Mouse (Mus musculus) layer of hippocampus, postnatal 25 days (tissue): ENCODE data around the gene Bend5. TPM values are rescaled to one million over a fixed set of nuclear protein-coding genes. Genes with fewer than 3 reads are reported as not detected.

ENCODE experiments used
- DNase-seq, 2 experiments: peaks; one replicate each; pipeline ENCODE4 v3.0.0; 2022; ENCODE audit warnings: mixed read lengths in 2 of 2, low spot score in 1 of 2; ENCODE audit errors: extremely low spot score in 1 of 2
- total RNA-seq, 2 experiments: library from RNA; stranded (reverse); gene quantifications; 2 replicates each; pipeline ENCODE4 v1.2.3; 2021

The Bend5 gene
- total RNA-seq, 2 experiments from 2014 or later, result 11.0 to 11.8 TPM

DNA sequence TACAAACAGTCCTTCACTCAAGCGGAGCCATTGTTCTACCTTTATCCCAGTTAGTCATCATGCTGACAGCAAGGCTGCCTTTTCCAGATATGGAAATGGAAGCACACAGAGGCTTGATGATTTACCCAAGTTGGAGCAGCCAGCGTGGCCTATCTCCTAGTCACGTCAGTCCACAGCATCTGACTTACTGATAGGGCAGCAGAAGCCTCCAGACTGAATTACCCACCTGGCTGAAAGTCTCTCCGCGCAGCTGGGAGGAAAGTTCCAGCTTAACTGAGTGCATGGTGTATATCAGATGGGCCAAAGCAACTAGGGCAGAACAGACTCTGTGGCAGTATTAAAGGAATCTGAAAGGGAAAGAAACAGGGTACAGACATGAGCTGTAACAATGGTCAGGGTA is 68.7 kb downstream of the Bend5 start:
- DNase-seq, result no peak

DNA sequence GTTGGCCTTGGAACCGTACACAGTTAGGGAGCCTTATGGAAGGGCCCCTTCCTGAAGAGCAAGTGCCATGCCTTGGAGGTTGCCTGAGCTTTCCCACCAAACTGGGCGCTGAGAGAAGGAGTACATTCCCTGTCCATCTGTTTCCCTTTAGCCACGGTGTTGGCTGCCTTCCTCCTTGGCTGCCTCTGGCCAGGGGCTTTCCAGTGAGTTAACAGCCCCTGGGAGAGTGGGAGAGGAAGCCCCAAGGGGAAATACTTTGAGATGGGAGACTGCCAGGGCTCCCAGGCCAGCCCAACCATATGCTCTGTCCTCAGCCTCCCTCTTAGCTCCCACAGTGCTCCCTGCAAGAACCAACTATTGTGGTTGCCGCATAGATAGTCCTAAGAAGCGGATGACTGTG is 70.4 kb downstream of the Bend5 start:
- no peak for DNase-seq

DNA sequence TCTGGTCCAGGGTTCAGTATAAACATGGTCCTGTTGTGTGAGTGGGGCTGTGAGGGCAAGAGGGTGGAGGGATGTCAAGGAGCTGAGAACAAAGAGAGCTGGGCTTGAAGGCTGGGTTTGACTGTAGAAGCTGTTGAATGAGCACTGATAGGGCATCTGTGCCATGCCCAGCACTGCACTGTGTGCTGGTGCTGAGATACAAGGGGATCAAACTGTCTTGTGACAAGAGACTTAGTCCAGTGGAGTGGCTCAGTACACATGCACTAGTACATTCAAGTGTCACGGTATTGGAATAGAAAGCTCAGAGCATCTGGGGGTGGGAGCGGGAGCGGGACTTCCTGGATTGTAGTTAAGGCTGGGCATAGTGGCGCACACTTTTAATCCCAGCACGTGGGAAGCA is 71.4 kb downstream of the Bend5 start:
- no peak for DNase-seq

DNA sequence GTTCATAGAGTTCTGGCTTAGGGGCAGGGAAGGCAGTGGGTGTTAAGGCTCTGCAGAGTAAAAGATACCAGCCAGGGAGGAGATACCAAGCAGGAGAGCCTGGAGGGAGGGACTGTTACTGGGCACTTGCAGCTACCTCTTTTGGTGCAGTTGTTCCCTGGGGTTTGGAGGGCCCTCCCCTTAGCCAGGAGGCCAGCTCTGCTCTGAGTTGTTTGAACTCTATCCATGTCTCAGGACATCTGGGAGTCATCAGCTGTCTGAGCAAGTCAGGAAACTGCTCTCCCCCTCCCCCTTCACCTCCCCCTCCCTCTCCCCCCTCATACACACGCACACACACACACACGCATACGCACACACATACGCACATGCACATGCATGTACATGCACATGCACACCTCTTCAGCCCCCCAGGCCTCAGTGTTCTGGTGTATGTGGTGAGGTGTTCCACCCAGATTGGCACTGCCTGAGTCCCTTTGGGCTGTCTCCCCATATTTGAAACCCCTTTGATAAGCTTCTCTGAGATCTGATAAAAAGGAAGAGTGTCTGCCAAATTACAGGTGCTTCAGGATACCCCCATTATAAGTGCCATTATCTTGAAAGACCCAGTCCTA is 72.5 kb downstream of the Bend5 start:
- DNase-seq, result no peak

DNA sequence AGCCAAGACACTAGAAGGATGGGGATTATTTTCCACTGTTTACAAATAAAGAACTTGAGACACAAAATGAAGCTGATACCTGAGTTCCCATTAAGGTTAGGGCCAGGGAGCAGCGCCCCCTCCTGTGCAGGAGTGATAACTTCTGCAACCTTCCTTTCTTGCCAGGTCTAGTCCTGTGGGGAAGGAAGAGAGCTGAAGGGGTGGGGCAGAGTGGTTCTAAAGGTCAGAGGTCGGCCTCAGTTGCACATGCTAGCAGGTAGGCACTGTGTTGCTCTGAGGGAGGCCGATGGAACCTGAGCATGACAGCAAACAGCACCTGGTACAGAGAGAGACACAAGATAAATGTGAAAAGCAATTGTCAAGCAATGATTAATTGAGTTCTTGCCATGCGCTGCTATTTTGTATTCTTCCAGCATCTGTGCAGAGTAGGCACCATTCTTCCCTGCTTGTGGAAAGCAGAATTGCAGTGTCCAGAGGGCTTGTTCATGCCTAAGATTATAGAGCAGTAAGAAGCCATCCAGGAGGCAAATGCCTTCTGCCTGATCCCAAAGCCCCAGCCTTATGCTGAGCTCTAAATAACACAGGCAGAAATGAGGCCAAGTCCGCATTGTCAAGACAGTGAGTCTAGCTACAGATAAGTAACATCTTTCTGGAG is 79.1 kb downstream of the Bend5 start:
- DNase-seq, result peak in 1 of 2 experiments; percentile 20

DNA sequence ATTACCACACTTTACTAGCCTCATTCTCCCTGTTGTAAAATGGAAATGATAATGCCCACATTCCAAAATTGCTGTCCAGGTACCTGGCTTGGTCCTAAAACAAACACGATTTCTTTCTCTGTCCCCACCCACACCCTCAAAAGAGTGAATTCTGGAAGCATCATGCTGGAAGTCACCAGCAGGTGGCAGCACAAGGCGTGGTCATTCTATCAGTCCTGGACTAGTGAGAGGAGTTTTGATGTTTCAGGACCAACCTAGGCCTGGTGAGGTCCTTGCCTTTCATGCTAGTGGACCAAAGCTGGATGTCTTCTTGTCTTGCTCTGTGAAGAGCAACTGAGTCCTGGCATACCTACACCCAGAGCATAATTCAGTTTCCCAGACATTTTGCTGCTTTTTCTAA is 81.1 kb downstream of the Bend5 start:
- DNase-seq, result peak; percentile 66 to 87

DNA sequence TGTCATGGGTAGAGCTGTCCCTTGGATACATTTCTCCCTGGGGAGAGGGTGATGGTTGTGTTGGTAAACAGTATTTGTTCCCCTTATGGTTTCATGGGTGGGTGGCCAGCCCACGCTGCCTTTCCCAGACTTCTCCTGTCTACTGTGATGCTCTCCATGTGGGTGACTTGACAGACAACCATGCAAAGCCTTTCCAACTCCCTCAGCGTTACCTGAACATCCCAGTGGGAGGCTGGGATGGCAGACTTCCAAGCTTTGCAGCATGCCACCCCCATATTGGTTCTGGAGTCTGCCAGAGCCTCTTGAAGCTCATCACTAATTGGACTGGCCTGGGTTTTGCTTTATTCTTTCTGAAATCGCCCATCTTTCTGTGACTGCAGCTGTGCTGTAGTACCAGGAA is 83.9 kb downstream of the Bend5 start:
- DNase-seq, result peak; percentile 28 to 40

DNA sequence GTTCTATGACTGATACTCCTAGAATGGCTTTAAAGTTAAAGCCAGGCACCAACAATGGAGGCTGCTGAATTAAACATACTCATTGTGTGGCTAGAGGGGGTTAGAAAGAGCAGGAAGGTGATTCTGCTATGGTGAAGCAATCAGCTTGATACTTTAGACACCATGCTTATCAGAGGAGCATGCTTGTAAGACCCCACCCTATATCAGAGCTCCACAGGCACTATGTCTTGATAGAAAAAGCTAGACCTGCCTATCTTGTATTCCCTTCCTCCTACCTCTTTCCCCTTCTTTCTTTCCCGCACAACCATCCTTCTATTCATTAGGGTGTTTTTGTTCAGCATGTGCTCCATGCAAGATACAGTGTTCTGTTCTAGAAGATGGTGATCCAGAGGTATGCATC is 86.6 kb downstream of the Bend5 start:
- DNase-seq, result no peak

DNA sequence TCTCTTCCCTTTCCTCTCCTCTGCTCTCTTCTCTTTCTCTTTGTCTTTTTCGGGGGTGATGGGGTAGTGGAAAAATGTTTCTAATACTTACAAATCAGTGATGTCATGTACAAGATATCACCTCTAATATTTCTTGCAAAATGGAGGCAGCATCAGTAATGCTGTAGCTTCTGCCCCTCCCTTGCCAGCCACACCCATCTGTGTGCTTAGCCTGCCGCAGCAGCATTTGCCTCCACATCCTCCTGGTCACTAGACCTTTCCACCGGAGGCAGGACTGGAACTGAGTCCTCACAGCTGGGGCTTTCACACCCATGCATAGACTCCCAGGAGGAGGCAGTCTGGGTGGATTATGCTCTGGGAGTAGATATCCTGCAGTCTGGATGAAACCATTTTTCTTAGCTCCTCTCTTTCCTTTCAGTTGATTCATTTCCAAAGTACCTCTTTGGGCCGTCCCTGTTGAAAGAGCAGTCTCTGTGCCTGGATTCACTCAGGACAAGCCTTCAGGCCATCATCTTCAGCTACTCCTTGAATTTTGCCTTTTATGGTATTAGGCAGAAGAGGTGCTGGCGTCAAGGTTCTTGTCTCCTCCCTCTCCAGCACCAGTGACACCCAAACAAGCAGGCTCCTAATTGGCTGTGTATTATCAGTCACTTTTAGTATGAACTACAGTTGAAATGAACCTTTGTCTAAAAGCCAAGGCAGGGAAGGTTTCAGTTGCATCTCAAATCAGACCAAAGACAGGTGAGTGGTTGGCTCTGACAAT is 88.3 kb downstream of the Bend5 start:
- DNase-seq, result no peak

DNA sequence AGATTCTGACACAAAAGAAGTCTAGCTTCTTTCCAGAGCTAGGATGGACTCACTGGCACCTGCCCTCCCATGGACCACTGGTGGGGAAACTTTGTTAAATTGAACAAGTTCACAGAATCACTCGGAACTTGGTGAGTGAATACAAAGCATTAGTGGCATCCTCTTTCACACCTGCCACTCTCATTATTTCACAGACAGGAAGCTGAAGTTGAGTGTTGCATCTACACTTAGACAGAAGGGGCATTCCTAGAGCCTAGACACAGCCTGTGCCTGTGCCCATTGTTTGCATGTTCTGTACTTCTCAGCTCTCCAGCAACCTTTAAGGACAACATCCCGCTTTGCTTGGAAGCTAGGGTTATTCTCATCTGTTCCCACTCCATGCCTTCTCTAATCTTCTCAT is 90.1 kb downstream of the Bend5 start:
- no peak for DNase-seq
